17 mouse cellular contexts compared by ENCODE assay signal in the genomic region with DNA sequence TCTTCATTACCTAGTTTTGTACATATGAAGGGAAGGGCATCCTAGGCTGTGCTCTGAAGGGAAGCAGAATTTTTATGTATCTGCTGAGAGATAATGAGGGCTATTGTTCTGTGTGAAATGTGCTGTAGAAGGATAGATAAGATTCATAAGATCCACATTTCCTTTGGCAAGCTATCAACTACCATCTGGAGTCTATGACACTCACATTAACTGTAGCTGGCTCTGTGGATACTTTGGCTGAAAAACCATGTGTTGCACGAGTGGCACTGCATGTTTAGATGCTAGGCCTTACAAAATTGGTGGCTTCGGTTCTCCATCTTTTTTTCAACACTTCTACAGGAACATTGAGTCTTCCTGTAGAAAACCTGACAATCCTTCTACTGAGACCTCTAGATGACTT.
"Had no signal": no experiment of that assay in that cellular context is flagged by ENCODE, and none has a peak within 500 bp of the region (broad histone marks: within the 10 kb centered on the region; RNA-seq: fewer than 3 reads in every experiment).

No protein-coding gene starts in this region.

- H3K4me2 ChIP-seq: kidney, embryonic 15.5 days; limb, embryonic 13.5 days; neural tube, embryonic 13.5 days had no signal

- ATAC-seq: lung, postnatal 0 days had no signal

- H3K9ac ChIP-seq: kidney, embryonic 15.5 days; limb, embryonic 13.5 days; liver, embryonic 14.5 days; neural tube, embryonic 13.5 days had no signal

- H3K9me3 ChIP-seq: kidney, embryonic 15.5 days; limb, embryonic 13.5 days; midbrain, embryonic 10.5 days; neural tube, embryonic 13.5 days had no signal

- H3K27me3 ChIP-seq: kidney, embryonic 15.5 days; limb, embryonic 13.5 days; neural tube, embryonic 13.5 days had no signal

- H3K36me3 ChIP-seq: kidney, embryonic 15.5 days; limb, embryonic 13.5 days; midbrain, embryonic 10.5 days; neural tube, embryonic 13.5 days had no signal

- H3K4me1 ChIP-seq: kidney, embryonic 15.5 days; limb, embryonic 13.5 days; midbrain, embryonic 10.5 days; neural tube, embryonic 13.5 days had no signal

- H3K4me3 ChIP-seq: kidney, embryonic 15.5 days; limb, embryonic 13.5 days; midbrain, embryonic 10.5 days; neural tube, embryonic 13.5 days had no signal

- DNase-seq: kidney, adult 2 months; kidney, postnatal 14 days; left cerebral cortex, postnatal 4 days; lung, adult 18-20 months; lung, postnatal 4 days; midbrain, embryonic 14.5 days; retina, postnatal 1 day; right cerebral cortex, postnatal 4 days; spleen, adult 18-20 months; thymus, adult 2 months; thymus, postnatal 25 days had no signal

- H3K27ac ChIP-seq: kidney, embryonic 15.5 days; limb, embryonic 13.5 days; liver, embryonic 14.5 days; midbrain, embryonic 10.5 days; neural tube, embryonic 13.5 days had no signal
